Mouse (Mus musculus): ENCODE measurements around the gene Ist1.

DNA sequence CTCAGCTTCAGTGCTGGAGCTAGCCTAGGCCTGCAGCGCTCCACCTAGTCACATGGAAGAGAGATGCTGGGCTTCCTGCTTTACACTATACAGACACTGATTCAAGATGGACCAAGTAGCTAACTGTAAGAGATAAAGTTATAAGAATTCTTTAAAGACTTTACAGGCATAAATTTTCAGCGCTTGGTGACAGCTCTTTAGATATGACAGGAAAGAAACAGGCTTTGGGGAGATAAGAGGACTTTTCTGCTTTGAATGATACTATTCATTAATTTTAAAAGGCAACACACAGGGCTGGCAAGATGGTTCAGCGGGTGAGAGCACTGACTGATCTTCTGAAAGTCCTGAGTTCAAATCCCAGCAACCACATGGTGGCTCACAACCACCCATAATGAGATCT, 5.4 kb upstream of the Ist1 start:
- TF ChIP-seq ZC3H11A (IDR thresholded peaks at IDR 0.05; ENCODE audit: borderline replicate concordance, low read depth, low read length) (no peak), MAFK (IDR thresholded peaks at IDR 0.05; ENCODE audit: insufficient read depth, low read depth, low read length) (no peak)

All from ES-E14 (cell line).